Mouse (Mus musculus) cerebellum, adult (tissue): ENCODE data around the gene Lpin1.
A peak's percentile ranks its signal among the peaks of the same experiment; 100 is the strongest.

Source experiments
- ATAC-seq: cut with Nextera tagmentation; 2 replicates; pipeline ENCODE4 v1.9.2; 2017; ENCODE audit warnings: mild to moderate bottlenecking, moderate library complexity, mixed read lengths; ENCODE audit not compliant: insufficient number of reproducible peaks, low FRiP score, low TSS enrichment

Gene Lpin1

GRCm38 (mm10) chr12:16583313-16583712 lies 27.5 kb downstream of the Lpin1 start:
- ATAC-seq, result no peak

- no peak for ATAC-seq
Observed at GRCm38 (mm10) chr12:16580306-16580705, 30.5 kb downstream of the Lpin1 start.

- 0 out of 2 replicates have a peak, but pooled peaks have one; percentile 38 for ATAC-seq
Observed at GRCm38 (mm10) chr12:16577665-16578233, 33.0 kb downstream of the Lpin1 start.

GRCm38 (mm10) chr12:16571278-16571677 lies 39.5 kb downstream of the Lpin1 start:
- ATAC-seq, result no peak

- no peak for ATAC-seq
Observed at GRCm38 (mm10) chr12:16570371-16571060, 40.2 kb downstream of the Lpin1 start.

GRCm38 (mm10) chr12:16568936-16569650 lies 41.7 kb downstream of the Lpin1 start:
- ATAC-seq, result no peak

GRCm38 (mm10) chr12:16568496-16568895 lies 42.3 kb downstream of the Lpin1 start:
- 0 out of 2 replicates have a peak, but pooled peaks have one; percentile 74 for ATAC-seq

GRCm38 (mm10) chr12:16568090-16568489 lies 42.7 kb downstream of the Lpin1 start:
- no peak for ATAC-seq

- no peak for ATAC-seq
Observed at GRCm38 (mm10) chr12:16563427-16563826, 47.3 kb downstream of the Lpin1 start.

- ATAC-seq, result no peak
Observed at GRCm38 (mm10) chr12:16562647-16563046, 48.1 kb downstream of the Lpin1 start.

GRCm38 (mm10) chr12:16562181-16562580 lies 48.6 kb downstream of the Lpin1 start:
- no peak for ATAC-seq

- ATAC-seq, result no peak
Observed at GRCm38 (mm10) chr12:16557271-16557670, 53.5 kb downstream of the Lpin1 start.

- ATAC-seq, result no peak
Observed at GRCm38 (mm10) chr12:16554171-16554570, 56.6 kb downstream of the Lpin1 start.

GRCm38 (mm10) chr12:16552108-16552771 lies 58.5 kb downstream of the Lpin1 start:
- peak; percentile 53 for ATAC-seq

- ATAC-seq, result no peak
Observed at GRCm38 (mm10) chr12:16550983-16551454, 59.7 kb downstream of the Lpin1 start.

- ATAC-seq, result no peak
Observed at GRCm38 (mm10) chr12:16548824-16549375, 61.9 kb downstream of the Lpin1 start.

- ATAC-seq, result no peak
Observed at GRCm38 (mm10) chr12:16541606-16542005, 69.2 kb downstream of the Lpin1 start.

GRCm38 (mm10) chr12:16540712-16541111 lies 70.1 kb downstream of the Lpin1 start:
- no peak for ATAC-seq

GRCm38 (mm10) chr12:16539965-16540661 lies 70.7 kb downstream of the Lpin1 start:
- ATAC-seq, result no peak

- peak; percentile 74 for ATAC-seq
Observed at GRCm38 (mm10) chr12:16533331-16533828, 77.4 kb downstream of the Lpin1 start.
